9 mouse cellular contexts compared by ENCODE assay signal in genomic region chr7:89370917-89371316, GRCm38 (mm10). TPM values are rescaled to one million over a fixed set of nuclear protein-coding genes. Genes with fewer than 3 reads are reported as not detected.
DNase-seq lines count a peak whose midpoint lies in the region; ATAC-seq and TF ChIP-seq lines count a peak whose summit lies in the region.
"Had no signal": no experiment of that assay in that cellular context is flagged by ENCODE, and none has a peak within 500 bp of the region (broad histone marks: within the 10 kb centered on the region; RNA-seq: fewer than 3 reads in every experiment).

No protein-coding gene starts in this region.

- H3K4me1 ChIP-seq in midbrain, embryonic 14.5 days (ENCODE audit: control insufficient read depth, insufficient read depth, low read length): no peaks in the 10 kb centered on the region
- no peaks in the 10 kb centered on the region for H3K4me1 ChIP-seq in midbrain, embryonic 13.5 days (replicated peaks)
- no peaks in the 10 kb centered on the region for H3K4me1 ChIP-seq in cortical plate, adult 2 months (ENCODE audit: control insufficient read depth, insufficient read depth, low read length)
- H3K4me1 ChIP-seq in lung, postnatal 0 days (ENCODE audit: insufficient read depth, low read depth, low read length): peaks cover 3% of the 10 kb centered on the region; the same call in 1 of the 2 replicates
- H3K4me1 ChIP-seq: embryonic facial prominence, embryonic 13.5 days; limb, embryonic 13.5 days had no signal

- no peak overlapping the region for H3K4me2 ChIP-seq in midbrain, embryonic 14.5 days (ENCODE audit: low read length)
- H3K4me2 ChIP-seq in midbrain, embryonic 13.5 days (replicated peaks): no peak overlapping the region
- no peak overlapping the region for H3K4me2 ChIP-seq in lung, postnatal 0 days (replicated peaks; ENCODE audit: low read depth, low read length)
- H3K4me2 ChIP-seq: embryonic facial prominence, embryonic 13.5 days; limb, embryonic 13.5 days had no signal

- TF ChIP-seq EP300 in lung, postnatal 0 days (IDR thresholded peaks at IDR 0.05): no peak

- H3K4me3 ChIP-seq in midbrain, embryonic 14.5 days (replicated peaks; ENCODE audit: low read depth, low read length): no peak overlapping the region
- no peak overlapping the region for H3K4me3 ChIP-seq in midbrain, embryonic 13.5 days (replicated peaks)
- no peak overlapping the region for H3K4me3 ChIP-seq in cortical plate, adult 2 months (ENCODE audit: insufficient read depth, low read length)
- no peak overlapping the region for H3K4me3 ChIP-seq in lung, postnatal 0 days (ENCODE audit: low read depth, low read length)
- H3K4me3 ChIP-seq: embryonic facial prominence, embryonic 13.5 days; limb, embryonic 13.5 days had no signal

- no peak for TF ChIP-seq POLR2A in cortical plate, adult 2 months (IDR thresholded peaks at IDR 0.05; ENCODE audit: extremely low read depth, insufficient read depth, low read length)

- H3K27me3 ChIP-seq in midbrain, embryonic 14.5 days (ENCODE audit: control insufficient read depth, insufficient read depth, low read length): peaks cover 4% of the 10 kb centered on the region; the same call in 1 of the 2 replicates
- peaks cover 31% of the 10 kb centered on the region for H3K27me3 ChIP-seq in midbrain, embryonic 13.5 days
- no peaks in the 10 kb centered on the region for H3K27me3 ChIP-seq in lung, postnatal 0 days (replicated peaks; ENCODE audit: insufficient read depth, low read length)
- H3K27me3 ChIP-seq: embryonic facial prominence, embryonic 13.5 days; limb, embryonic 13.5 days had no signal

- H3K27ac ChIP-seq in midbrain, embryonic 14.5 days (replicated peaks; ENCODE audit: low read depth, low read length): no peak overlapping the region
- H3K27ac ChIP-seq in midbrain, embryonic 13.5 days: no peak overlapping the region
- no peak overlapping the region for H3K27ac ChIP-seq in cortical plate, adult 2 months (ENCODE audit: insufficient read depth, low read length)
- no peak overlapping the region for H3K27ac ChIP-seq in lung, postnatal 0 days (ENCODE audit: low read length)
- H3K27ac ChIP-seq: embryonic facial prominence, embryonic 13.5 days; limb, embryonic 13.5 days had no signal

- 45% methylated on average over 1 of the region's 1 CpGs for WGBS in midbrain, embryonic 14.5 days
- 54% methylated on average over 1 of the region's 1 CpGs for WGBS in midbrain, embryonic 13.5 days
- 10% methylated on average over 1 of the region's 1 CpGs for WGBS in lung, postnatal 0 days

- DNase-seq in midbrain, embryonic 14.5 days: peak; percentile 48
- peak; percentile 73 for DNase-seq in adipocyte (ENCODE audit: low spot score)
- peak; percentile 37 to 58 for DNase-seq in kidney, adult 8-10 months
- peak; percentile 80 for DNase-seq in lung, postnatal 0 days (ENCODE audit: low spot score)
- peak; percentile 6 for DNase-seq in thymus, postnatal 14 days

- no peaks in the 10 kb centered on the region for H3K36me3 ChIP-seq in midbrain, embryonic 14.5 days (ENCODE audit: control insufficient read depth, insufficient read depth, low read length)
- H3K36me3 ChIP-seq in midbrain, embryonic 13.5 days: no peaks in the 10 kb centered on the region
- no peaks in the 10 kb centered on the region for H3K36me3 ChIP-seq in lung, postnatal 0 days (ENCODE audit: insufficient read depth, low read length)
- H3K36me3 ChIP-seq: embryonic facial prominence, embryonic 13.5 days; limb, embryonic 13.5 days had no signal

- no peak overlapping the region for H3K9ac ChIP-seq in midbrain, embryonic 14.5 days (replicated peaks; ENCODE audit: low read length)
- H3K9ac ChIP-seq in midbrain, embryonic 13.5 days (replicated peaks): no peak overlapping the region
- H3K9ac ChIP-seq in lung, postnatal 0 days (replicated peaks; ENCODE audit: low read depth): no peak overlapping the region
- H3K9ac ChIP-seq: embryonic facial prominence, embryonic 13.5 days; limb, embryonic 13.5 days had no signal

- H3K9me3 ChIP-seq in midbrain, embryonic 14.5 days (ENCODE audit: control insufficient read depth, low read length): no peaks in the 10 kb centered on the region
- no peaks in the 10 kb centered on the region for H3K9me3 ChIP-seq in midbrain, embryonic 13.5 days
- H3K9me3 ChIP-seq in lung, postnatal 0 days (ENCODE audit: low read length): no peaks in the 10 kb centered on the region
- H3K9me3 ChIP-seq: embryonic facial prominence, embryonic 13.5 days; limb, embryonic 13.5 days had no signal

- ATAC-seq in midbrain, embryonic 14.5 days (ENCODE audit: low FRiP score, low TSS enrichment): no peak
- ATAC-seq in midbrain, embryonic 13.5 days: no peak
- peak; percentile 77 for ATAC-seq in lung, postnatal 0 days

- TF ChIP-seq CTCF in cortical plate, adult 2 months (IDR thresholded peaks at IDR 0.05; ENCODE audit: extremely low read depth, insufficient read depth, low read length): peak; percentile 46; the same call in 1 of the 2 replicates
- TF ChIP-seq CTCF in lung, postnatal 0 days (IDR thresholded peaks at IDR 0.05): peak; percentile 75

RNA-seq across cellular contexts. Expression of gene Tmem135, which starts 33.1 kb away (rescaled TPM):
- 24.0 and 26.4 TPM in 2 replicates for polyA plus RNA-seq in midbrain, embryonic 14.5 days (2014; fragmentation: Nextera tagmentation; extraction: Ambion mirVana)
- 18.2 and 21.4 TPM in 2 replicates for polyA plus RNA-seq in midbrain, embryonic 13.5 days (2015; fragmentation: Nextera tagmentation; extraction: Ambion mirVana)
- polyA plus RNA-seq in cortical plate, adult 2 months (2012; rRNA removed): 30.9 and 31.7 TPM in 2 replicates
- polyA plus RNA-seq in lung, postnatal 0 days (2015; fragmentation: Nextera tagmentation; extraction: Ambion mirVana): 21.7 and 26.1 TPM in 2 replicates

RNA-seq across cellular contexts. Expression of gene Fzd4, which starts 33.2 kb away (rescaled TPM):
- polyA plus RNA-seq in midbrain, embryonic 14.5 days (2014; fragmentation: Nextera tagmentation; extraction: Ambion mirVana): 1.4 and 2.6 TPM in 2 replicates
- polyA plus RNA-seq in midbrain, embryonic 13.5 days (2015; fragmentation: Nextera tagmentation; extraction: Ambion mirVana): 1.2 and 1.3 TPM in 2 replicates
- polyA plus RNA-seq in cortical plate, adult 2 months (2012; rRNA removed): 5.1 and 6.2 TPM in 2 replicates
- 14.3 and 16.1 TPM in 2 replicates for polyA plus RNA-seq in lung, postnatal 0 days (2015; fragmentation: Nextera tagmentation; extraction: Ambion mirVana)

Comparison
In these comparisons a context has a peak if more than half of its experiments do, and no peak if none do; other contexts are left out.
1. DNase-seq: peak in every context shown above with its lines; median percentile 80 in lung, postnatal 0 days; 73 in adipocyte; 48 in midbrain, embryonic 14.5 days; 48 in kidney, adult 8-10 months; 6 in thymus, postnatal 14 days.